Mouse (Mus musculus) Patski (cell line): ENCODE data around the gene Cse1l. TPM values are rescaled to one million over a fixed set of nuclear protein-coding genes. Genes with fewer than 3 reads are reported as not detected.

Source experiments
- ATAC-seq: fragments of 100-300 bp; one replicate; pipeline ENCODE4 v1.8.0; 2021
- CTCF ChIA-PET: fragments of 350-600 bp; sonication (Branson Sonifier 250); formaldehyde crosslinking; loops from one replicate; lab custom pipeline; 2022; ENCODE audit warnings: inconsistent platforms; lab: Charles Lee
- POLR2A ChIA-PET: fragments of 350-600 bp; sonication (Branson Sonifier 250); formaldehyde crosslinking; loops from one replicate; lab custom pipeline; 2022; ENCODE audit warnings: antibody characterized with exemption, inconsistent platforms; lab: Charles Lee
- DNase-seq: peaks from one replicate; pipeline ENCODE4 v3.0.0-alpha.2; 2011; ENCODE audit warnings: low read depth, low spot score
- H3K27me3 ChIP-seq: fragments of 371-371 bp; one replicate; pipeline ENCODE4 v1.5.1; 2021
- CTCF ChIP-seq: fragments of 100-300 bp; IDR thresholded peaks from one replicate; pipeline ENCODE4 v1.5.1; 2021
- in situ Hi-C: fragments of 300-500 bp; cut with MboI; formaldehyde crosslinking; loops from 3 replicates; pipeline ENCODE4 v1.11.1; 2018; ENCODE audit warnings: low pct_unique_long_range_greater_than_20kb, mixed read lengths
- polyA plus RNA-seq: library from polyadenylated mRNA; unstranded; gene quantifications from one replicate; pipeline ENCODE4 v1.2.3, GENCODE M21; 2021

The Cse1l gene
- polyA plus RNA-seq, 1 experiment from 2014 or later, result 71.6 TPM

GRCm38 (mm10) chr2:166899746-166900145 lies 6.1 kb upstream of the Cse1l start:
- POLR2A ChIA-PET, result no interaction called here

GRCm38 (mm10) chr2:166900792-166901505 lies 4.9 kb upstream of the Cse1l start:
- in situ Hi-C loops, result no loop called here
- TF ChIP-seq CTCF, result no peak
- ChIA-PET CTCF (no interaction called here), POLR2A (no interaction called here)
- H3K27me3 ChIP-seq, result no peaks in the 10 kb centered on the region
- no peak for ATAC-seq
- no peak for DNase-seq

More at GRCm38 (mm10) chr2:166899746-166900145, 6.1 kb upstream of the Cse1l start:
- in situ Hi-C loops, result no loop called here
- no peaks in the 10 kb centered on the region for H3K27me3 ChIP-seq
- DNase-seq (no peak), ATAC-seq (no peak)
- CTCF ChIA-PET, result no interaction called here
- no peak for TF ChIP-seq CTCF

GRCm38 (mm10) chr2:166903719-166904282 lies 2.0 kb upstream of the Cse1l start:
- ChIA-PET POLR2A (no interaction called here), CTCF (no interaction called here)
- DNase-seq, result no peak
- in situ Hi-C loops, result no loop called here
- ATAC-seq, result no peak
- H3K27me3 ChIP-seq, result no peaks in the 10 kb centered on the region
- TF ChIP-seq CTCF, result no peak

GRCm38 (mm10) chr2:166906523-166907182 lies 813 bp downstream of the Cse1l start:
- in situ Hi-C loops, result no loop called here
- no peak for TF ChIP-seq CTCF
- ChIA-PET POLR2A (interaction anchor here (0.9 to 1.3 kb wide), 2 partner anchors 69 to 150 kb away, joined by 3 read pairs; no protein-coding TSS in a partner anchor), CTCF (no interaction called here)
- no peaks in the 10 kb centered on the region for H3K27me3 ChIP-seq
- DNase-seq (peak; percentile 10), ATAC-seq (peak; percentile 12)

- DNase-seq (no peak), ATAC-seq (no peak)
- TF ChIP-seq CTCF, result no peak
- in situ Hi-C loops, result no loop called here
- CTCF ChIA-PET, result no interaction called here
- POLR2A ChIA-PET, result no interaction called here
- H3K27me3 ChIP-seq, result no peaks in the 10 kb centered on the region
These were observed 3.9 kb downstream of the Cse1l start for GRCm38 (mm10) chr2:166909729-166910128.

- ATAC-seq, result no peak
- CTCF ChIA-PET, result no interaction called here
These were observed 4.7 kb downstream of the Cse1l start for GRCm38 (mm10) chr2:166910536-166910935.

GRCm38 (mm10) chr2:166923971-166924370 lies 18.1 kb downstream of the Cse1l start:
- in situ Hi-C loops, result no loop called here
- POLR2A ChIA-PET, result no interaction called here
- TF ChIP-seq CTCF, result no peak
- ATAC-seq, result no peak
- CTCF ChIA-PET, result no interaction called here
- H3K27me3 ChIP-seq, result no peaks in the 10 kb centered on the region
- DNase-seq, result no peak

More at GRCm38 (mm10) chr2:166910536-166910935, 4.7 kb downstream of the Cse1l start:
- in situ Hi-C loops, result no loop called here
- H3K27me3 ChIP-seq, result no peaks in the 10 kb centered on the region
- no peak for TF ChIP-seq CTCF
- POLR2A ChIA-PET, result no interaction called here
- no peak for DNase-seq

GRCm38 (mm10) chr2:166933943-166934342 lies 28.1 kb downstream of the Cse1l start:
- TF ChIP-seq CTCF, result no peak
- no peaks in the 10 kb centered on the region for H3K27me3 ChIP-seq
- in situ Hi-C loops, result no loop called here
- CTCF ChIA-PET, result no interaction called here
- ATAC-seq, result no peak
- POLR2A ChIA-PET, result no interaction called here
- DNase-seq, result no peak

GRCm38 (mm10) chr2:166934416-166934815 lies 28.6 kb downstream of the Cse1l start:
- in situ Hi-C loops, result no loop called here
- no peak for TF ChIP-seq CTCF
- DNase-seq (no peak), ATAC-seq (no peak)
- no peaks in the 10 kb centered on the region for H3K27me3 ChIP-seq
- ChIA-PET CTCF (no interaction called here), POLR2A (interaction anchor here (0.6 kb wide), 1 partner anchor 16 kb away, joined by 3 read pairs; no protein-coding TSS in a partner anchor)

- DNase-seq (no peak), ATAC-seq (no peak)
- CTCF ChIA-PET, result interaction anchor here (1.3 kb wide), 1 partner anchor 13 kb away, joined by 3 read pairs; no protein-coding TSS in a partner anchor
- no peaks in the 10 kb centered on the region for H3K27me3 ChIP-seq
- in situ Hi-C loops, result no loop called here
- no peak for TF ChIP-seq CTCF
- POLR2A ChIA-PET, result no interaction called here
These were observed 29.7 kb downstream of the Cse1l start for GRCm38 (mm10) chr2:166935582-166935981.

GRCm38 (mm10) chr2:166936166-166936565 lies 30.3 kb downstream of the Cse1l start:
- H3K27me3 ChIP-seq, result no peaks in the 10 kb centered on the region
- POLR2A ChIA-PET, result no interaction called here
- no peak for DNase-seq
- in situ Hi-C loops, result no loop called here
- no peak for TF ChIP-seq CTCF
- CTCF ChIA-PET, result no interaction called here
- no peak for ATAC-seq
